Mouse (Mus musculus) liver, postnatal 0 days (tissue): ENCODE data around the gene Gm8947.

ENCODE experiments used
- CTCF ChIP-seq: sonication (generic); IDR thresholded peaks from 2 replicates; pipeline ENCODE4 v1.5.1; 2016; ENCODE audit warnings: antibody characterized with exemption, low read depth
- EP300 ChIP-seq: IDR thresholded peaks from 2 replicates; pipeline ENCODE4 v1.6.1; 2016; ENCODE audit warnings: antibody characterized with exemption, low read depth, mild to moderate bottlenecking

DNA sequence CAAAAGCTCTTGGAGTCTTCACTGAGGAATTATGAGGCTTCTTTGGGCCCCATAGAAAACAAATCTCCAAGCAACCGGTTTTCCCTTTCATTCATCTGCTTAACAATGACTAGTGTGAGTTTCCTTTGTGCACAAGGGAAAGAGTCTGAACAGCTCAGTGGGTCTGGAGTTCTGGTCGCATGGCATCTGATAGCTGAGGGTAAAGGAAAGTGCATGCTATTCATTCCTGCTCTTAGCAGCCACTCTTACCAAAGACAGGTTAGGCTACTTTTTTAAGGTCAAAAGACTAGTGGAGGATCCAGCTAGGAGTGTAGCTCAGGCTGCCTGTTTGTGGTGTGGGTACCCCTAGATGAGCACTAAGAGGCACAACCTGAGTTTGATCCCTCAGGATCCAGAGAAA is 43.4 kb downstream of the Gm8947 start:
- no peak for TF ChIP-seq CTCF
- no peak for TF ChIP-seq EP300
